Mouse (Mus musculus): ENCODE data around the gene Rsrp1.

Gene Rsrp1

DNA sequence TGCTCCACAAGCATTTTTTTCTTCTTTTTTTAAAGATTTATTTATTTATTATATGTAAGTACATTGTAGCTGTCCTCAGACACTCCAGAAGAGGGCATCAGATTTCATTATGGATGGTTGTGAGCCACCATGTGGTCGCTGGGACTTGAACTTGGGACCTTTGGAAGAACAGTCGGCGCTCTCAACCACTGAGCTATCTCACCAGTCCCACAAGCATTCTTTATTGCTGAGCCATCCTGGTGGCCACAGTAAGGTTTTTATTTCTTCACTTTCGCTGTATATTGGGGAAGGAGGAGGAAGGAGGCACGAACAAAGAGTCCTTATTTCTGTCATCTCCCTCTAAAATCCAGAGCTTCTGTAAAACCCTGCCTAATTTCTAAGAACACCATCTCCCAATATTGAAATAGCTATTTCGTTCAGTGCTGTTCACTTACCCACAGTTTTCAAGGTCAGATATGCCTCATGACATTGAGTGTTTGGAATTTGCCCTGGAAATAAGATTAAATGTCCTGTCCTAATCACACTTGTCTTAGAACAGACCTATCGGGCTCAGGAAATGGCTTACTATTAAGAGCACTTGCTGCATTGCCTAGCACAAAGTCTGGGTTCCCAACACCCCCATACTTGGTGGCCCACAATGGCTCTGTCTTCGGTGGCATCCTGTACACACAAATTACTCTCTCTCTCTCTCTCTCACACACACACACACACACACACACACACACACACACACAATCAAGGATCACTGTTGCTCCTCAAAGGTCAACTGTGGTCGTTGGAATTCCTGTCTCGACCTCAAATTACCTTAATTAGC is 1.1 kb upstream of the Rsrp1 start:
- DNase-seq (ENCODE audit: low read depth, low spot score) = no peak

DNA sequence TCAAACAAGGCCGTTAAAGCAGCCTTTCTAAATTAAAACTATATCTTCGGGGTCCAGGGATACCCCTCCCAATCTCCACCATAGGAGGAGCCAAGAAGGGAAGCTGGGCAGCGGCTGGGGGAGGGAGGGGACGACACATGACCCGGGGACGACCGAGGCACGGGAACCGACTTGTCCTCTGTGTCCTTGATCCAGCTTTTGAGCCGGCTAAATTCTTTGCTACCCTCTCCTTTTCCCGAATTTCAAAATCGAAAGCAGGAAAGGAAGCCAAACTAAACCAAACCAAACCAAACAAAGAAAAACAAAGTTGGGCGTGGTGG is 507 bp upstream of the Rsrp1 start:
- DNase-seq (ENCODE audit: low read depth, low spot score) = peak; percentile 64

DNA sequence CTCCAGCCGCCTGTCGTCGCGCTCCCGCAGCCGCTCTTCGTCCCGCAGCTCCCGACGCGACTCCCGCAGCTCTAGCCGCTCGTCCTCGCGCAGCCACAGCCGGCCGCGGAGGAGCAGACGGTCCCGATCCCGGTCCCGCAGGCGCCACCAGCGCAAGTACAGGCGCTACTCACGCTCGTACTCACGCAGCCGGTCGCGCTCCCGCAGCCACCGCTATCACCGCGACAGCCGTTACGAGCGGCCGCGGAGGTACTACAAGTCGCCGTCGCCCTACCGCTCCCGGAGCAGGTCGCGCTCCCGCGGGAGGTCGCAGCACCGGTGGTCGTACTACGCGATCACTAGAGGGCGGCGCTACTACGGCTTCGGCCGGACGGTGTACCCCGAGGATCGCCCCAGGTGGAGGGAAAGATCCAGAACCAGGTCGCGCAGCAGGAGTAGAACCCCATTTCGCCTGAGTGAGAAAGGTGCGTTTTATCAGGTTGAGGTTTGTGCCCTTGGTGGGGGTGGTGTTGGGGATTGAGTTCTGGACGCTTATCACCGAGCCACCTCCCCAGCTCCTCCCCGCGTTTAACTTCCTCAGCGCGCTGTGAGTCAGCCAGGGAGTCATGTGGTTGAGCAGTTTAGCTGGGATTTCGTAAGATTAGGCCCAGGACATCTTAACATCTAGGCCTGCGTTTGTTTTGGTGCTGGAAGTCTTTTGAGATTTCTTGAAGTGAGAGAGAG is 788 bp downstream of the Rsrp1 start:
- DNase-seq (ENCODE audit: low read depth, low spot score) = no peak

DNA sequence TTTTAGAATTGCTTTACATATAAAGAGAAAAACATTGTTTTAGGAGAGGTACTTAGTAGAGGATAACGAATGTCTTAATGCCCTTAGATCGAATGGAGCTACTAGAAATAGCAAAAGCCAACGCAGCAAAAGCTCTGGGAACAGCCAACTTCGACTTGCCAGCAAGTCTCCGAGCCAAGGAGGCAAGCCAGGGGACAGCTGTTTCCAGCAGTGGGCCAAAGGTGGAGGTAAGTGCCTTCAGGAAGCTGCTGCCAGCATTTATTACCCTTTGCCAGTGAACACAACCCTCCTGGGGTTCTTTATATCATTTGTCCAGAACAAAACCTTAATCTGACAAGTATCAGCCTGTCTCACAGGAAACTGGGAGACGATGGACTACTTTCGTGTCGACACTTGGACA is 1.8 kb downstream of the Rsrp1 start:
- DNase-seq (ENCODE audit: low read depth, low spot score) = no peak

DNA sequence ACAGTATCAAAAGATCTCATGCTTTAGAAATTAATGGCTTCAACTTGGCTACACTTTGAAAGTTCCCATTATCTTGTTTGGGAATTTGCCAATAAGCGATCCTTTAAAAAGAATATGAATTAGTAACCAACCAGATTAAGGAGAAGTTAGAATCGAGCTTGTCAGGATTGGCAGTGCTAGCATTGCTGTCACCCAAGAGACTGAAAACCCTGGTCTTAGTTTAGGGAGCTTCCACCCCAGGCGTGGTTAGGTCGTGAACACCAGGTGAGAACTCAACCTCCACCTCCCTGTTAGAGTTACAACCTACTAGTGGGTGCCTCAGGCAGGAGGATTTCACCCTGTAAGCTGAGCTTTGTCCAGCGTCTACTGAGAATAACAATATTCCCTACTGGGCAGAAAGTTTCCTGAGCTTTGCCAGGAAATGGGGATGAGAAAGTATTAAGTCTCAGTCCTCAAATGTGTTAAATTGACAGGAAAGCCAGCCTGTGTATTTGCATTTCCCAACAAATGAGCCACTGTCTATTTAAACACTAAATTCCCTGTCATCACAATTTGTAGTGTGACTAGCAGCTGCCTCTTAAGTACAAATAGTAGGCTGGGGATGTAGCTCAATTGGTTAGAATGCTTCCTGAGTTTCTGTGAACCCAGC is 4.5 kb downstream of the Rsrp1 start:
- DNase-seq (ENCODE audit: low read depth, low spot score) = no peak

DNA sequence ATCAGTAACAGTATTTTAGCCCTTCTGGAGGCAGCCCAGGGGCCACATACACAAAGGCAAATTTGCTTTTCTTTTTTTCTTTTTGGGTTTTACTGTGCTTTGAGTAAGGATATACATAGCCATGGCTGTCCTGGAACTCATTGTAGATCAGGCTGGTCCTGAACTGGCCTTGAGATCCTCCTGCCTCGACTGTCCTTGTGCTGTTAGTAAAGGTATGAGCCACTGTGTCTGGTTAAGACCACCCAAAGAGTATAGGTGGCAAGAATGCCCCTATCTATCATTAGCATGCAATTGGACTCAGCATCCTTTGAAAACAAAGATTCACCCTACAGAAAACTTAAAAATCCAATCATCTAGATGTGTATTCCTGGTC is 5.1 kb downstream of the Rsrp1 start:
- no peak for DNase-seq (ENCODE audit: low read depth, low spot score)

DNA sequence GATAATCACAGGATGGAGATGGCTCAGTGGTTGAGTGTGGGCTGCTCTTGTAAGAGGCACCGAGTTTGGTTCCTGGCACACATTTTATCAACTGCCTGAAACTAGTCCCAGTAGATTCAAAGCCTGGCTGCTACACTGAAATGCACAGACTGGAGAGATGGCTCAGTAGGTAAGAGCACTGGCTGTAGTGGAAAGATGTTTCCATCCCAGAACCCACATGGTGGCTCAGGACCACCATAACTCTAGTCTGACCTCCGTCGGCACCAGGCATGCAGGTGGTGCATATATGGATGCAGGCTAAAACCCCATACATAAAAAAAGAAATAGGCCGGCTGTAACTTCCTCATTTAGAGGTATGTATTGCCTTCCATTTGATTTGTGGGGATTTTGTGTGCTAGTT is 6.1 kb downstream of the Rsrp1 start:
- no peak for DNase-seq (ENCODE audit: low read depth, low spot score)

DNA sequence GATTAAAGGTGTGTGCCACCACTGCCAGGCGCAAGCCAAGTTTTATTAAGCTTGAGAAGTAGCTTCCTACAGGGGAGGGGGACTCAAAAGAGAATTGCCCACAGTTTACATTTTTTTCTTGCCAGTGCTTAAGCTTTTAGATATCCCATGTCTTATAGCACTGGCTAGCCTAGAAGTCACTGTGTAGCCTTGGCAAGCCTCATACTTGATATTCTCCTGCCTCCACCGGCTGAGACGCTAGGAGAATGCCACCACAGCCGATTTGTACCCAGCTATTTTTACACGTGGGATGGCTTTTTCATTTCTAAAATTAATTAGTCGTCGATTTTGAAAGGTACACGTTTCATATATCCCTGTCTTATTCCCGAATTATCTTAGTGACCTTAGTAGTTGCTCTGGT is 6.8 kb downstream of the Rsrp1 start:
- DNase-seq (ENCODE audit: low read depth, low spot score) = no peak

DNA sequence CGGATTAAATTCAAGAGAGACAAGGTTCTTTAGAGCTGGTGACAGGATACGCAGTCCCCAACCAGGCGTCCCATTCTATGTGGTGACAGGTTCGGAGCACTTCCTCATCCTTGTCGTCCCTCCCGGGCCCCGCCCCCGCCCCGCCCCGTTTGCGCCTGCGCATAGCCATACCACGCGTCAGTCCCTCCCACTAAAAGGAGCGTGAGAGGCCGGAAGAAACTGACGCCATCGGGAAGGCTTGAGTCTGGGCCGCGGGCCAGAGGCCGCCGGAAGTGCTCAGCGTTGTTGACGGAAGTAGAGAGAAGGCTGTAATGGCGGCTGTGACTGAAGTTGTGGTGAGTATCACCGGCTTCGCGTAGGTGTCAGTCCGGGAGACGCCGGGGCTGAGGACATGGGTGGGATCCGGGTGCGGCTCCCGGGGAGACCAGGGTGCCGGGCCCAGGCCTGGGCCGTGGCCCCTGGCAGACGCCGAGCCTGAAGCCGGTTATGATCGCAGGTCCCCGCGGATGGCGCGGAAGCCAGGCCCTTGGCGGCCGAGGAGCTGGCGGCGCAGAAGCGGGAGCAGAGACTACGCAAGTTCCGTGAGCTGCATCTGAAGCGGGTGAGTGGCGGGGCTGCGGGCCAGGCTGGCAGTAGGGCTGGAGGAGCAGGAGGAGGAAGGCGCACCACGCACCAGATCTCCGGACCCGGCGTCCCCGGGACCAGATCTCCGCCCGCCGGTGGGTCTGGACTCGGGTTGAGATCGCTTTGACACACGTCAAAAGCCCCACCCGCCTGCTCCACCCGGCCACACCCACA is 7.5 kb downstream of the Rsrp1 start, which contains the start of gene Syf2:
Syf2 (plus strand) TSS at position 215 of the 798 bp plus-strand sequence.
- peak; percentile 96 for DNase-seq (ENCODE audit: low read depth, low spot score)

DNA sequence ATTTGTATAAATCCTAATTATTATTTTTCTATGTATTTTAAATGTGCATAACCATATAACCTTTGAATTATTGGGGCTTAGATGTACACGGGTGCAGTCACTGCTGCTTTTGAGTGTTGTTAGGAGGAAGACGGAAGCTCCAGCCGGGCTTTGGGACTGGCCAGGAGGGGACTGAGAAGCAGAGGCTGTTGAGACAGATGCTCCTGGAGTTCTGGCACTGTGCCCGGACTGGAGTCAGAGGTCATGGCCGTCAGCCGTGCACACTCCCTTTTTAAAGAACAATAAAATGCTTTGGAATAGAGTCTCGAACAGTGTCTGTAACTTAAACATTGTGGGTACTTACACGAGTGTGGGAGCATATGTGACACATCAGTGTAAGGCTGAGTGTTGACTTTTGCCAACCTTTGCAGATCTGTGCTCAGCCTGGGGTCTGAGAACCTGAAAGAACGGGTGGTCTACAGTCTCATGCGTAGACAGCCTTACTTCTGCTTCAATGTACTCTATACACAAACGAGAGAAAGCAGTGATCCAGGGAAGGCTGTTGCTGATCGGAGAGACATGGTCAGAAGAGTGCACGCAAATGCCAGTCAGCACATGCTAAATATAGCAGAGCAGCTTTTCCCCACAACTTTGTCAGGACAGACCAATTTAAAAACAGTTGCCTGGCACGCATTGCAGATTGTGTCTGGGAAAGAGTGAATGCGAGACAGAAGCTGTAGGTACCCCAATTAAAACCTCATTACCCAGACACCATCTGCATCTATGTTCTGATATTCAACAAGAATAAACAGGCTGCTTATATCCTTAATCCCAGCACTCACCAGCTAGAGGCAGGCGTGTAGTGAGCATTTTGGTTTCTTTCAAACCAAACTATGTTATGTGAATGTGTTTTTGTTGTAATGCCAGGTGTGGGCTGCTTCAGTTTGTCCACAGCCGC is 14.1 kb downstream of the Rsrp1 start:
- no peak for DNase-seq (ENCODE audit: low read depth, low spot score)

DNA sequence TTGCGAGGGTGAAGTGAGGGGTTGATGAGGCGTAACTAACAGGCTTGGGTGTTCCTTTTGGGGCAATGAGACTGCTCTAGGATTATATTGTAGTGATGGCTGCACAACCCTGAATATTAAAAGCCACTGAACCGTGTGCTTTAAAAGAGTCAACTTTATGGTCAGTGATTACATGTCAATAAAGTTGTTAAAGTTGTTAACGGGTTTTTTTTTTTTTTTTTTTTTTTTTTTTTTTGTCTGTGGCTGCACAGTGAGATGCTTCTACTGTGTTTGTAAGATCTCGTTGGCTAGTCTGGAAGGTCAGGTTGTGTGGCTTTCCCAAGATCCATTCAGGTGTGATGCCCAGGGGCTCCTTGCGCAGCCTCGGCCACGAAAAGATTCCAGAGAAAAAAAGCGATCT is 16.5 kb downstream of the Rsrp1 start:
- no peak for DNase-seq (ENCODE audit: low read depth, low spot score)

DNA sequence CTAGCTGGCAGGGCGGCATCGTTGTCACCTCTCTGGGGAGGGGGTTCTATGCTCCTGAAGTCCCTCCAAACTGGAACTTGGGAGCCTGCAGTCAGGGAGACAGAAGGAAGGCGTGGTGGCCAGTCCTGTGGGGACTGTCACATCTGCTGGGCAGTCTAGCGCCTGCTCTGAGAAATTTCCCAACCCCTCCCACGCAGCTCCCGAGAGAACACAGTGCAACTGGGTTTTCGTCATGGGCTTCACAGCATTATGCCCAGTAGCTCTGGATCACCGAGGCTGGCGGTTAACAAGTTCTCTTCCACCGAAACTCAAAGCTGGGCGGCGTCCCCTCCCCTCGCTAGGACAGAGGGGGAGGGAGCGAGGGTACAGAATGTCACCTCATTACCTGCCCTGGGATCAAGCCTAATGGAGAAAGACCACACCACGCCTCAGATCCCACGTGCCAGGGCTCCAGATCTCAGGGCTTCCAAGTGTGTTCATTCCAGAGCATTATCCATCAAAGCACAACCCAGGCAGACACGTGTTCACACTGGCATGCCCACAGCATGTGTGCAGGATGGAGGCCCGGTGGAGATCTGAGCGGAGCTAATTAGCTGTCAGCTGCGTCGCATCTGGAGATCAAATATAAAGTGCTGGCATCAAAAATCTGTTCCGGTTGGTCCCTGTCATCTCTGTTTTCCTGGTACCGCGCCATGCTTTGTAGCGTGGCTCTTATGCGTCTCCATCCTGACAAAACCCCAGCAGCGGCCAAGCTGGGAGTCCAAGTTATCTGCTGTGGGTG is 20.6 kb downstream of the Rsrp1 start:
- DNase-seq (ENCODE audit: low read depth, low spot score) = no peak

DNA sequence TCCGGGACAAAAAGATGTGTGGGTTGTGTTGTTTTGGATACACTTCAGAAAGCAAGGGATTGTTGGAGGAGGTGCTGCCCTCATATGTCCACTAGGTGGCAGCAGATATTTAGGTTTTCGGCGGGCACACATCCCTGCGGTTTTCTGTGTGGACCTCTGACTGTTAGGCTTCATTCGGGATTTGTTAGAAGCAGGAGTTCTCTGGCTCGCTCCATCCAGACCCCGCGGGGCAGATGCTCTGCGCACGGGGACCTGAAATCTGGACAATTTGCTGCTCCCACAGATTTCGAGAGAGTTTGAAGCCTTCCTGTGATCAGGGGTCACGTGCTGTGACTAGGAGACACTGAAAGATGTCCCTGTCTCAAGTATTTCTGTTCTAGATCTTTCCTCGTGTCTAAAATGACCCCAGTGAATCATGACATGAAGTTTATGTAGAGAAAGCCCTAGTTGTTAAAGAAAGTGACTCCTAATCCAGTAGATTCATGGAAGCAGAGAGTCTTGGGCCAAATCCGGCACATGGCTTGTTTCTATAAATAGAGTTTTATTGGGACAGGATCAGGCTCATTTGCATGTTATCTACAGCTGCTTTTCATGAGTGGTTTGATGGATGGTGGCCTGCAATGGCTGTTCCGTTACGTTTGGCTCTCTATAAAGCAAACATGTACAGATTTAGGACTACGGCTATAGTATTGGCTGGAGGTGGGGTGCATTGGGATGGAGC is 22.8 kb downstream of the Rsrp1 start:
- peak; percentile 82 for DNase-seq (ENCODE audit: low read depth, low spot score)

DNA sequence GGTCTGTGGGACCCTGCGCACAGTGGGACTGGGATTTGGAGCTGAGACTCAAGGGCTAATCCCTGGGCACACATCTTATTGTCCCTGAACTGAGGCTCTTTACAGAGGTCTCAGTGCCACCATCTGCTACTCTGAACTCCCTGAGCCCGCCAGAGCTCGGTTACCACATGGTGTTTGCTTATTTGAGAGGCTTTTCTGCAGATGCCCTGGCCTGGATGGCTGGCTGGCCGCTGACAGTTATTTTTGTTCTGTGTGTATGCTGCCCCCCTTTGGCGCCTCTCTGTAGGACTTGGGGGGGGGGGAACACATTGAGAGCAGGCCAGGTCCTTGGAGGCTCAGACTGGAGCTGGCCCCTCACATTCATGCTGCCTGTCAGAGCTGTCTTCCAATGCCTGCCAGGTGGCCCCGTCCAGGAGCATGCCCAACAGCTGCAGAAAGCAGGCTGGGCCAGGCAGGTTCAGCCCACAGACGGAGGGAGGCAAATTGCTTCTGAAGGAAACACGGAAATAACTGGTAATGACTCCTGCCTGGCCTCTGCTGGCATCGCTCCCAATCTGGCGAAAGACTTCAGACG is 27.2 kb downstream of the Rsrp1 start:
- DNase-seq (ENCODE audit: low read depth, low spot score) = peak; percentile 83

DNA sequence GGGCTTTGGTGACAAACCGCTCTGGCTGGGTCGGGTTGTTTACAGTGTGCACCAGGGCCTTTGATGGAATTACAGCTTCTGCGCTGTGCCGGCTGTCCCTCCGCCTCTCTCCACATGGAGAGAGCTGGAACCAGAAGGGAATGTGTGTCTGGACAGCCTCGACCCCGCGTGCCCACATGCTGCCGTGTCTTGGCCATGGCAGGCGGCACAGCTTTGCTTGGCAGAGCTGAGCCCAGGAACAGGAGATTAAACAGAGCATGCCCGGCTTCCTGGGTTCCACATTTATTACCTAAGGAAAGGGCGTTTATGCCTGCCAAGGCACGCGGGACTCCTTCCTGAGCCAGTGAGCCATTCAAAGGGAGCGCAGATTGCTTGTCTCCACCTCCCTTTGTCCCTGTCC is 31.1 kb downstream of the Rsrp1 start:
- no peak for DNase-seq (ENCODE audit: low read depth, low spot score)

DNA sequence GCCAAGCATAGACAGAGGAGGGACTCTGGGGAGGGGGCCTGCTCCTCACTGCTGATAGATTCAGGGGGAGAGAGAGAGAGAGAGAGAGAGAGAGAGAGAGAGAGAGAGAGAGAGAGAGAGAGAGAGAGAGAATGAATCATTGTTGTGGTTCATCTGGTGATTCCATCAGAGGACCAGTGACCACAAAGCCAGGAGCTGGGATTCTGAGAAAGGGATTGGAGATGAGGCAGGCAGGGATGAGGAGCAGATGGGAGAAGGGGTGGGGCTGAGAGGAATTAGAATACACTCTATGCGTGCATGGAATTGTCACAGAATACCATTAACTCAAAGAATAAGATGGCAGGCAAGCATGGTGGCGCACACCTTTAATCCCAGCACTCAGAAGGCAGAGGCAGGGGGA is 31.8 kb downstream of the Rsrp1 start:
- DNase-seq (ENCODE audit: low read depth, low spot score) = no peak

DNA sequence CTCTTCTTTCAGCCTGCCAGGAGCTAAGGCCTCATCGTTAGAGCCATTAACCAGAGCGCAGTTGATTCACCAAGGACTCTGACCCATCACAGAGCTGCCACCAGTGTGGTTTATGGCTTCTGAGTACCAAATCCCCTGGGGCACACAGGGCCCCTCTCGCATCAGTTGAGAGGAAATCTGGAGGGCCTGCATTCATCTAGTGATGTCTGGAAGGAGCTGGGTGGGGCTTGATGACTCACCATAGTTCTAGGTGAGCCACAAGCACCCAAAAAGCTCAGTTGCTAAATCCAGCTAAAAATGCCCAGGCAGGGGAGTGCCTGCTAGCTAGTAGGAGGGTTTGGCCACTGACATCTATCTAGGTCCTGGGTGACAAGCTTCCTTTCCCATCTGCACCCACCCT is 32.5 kb downstream of the Rsrp1 start:
- DNase-seq (ENCODE audit: low read depth, low spot score) = no peak

DNA sequence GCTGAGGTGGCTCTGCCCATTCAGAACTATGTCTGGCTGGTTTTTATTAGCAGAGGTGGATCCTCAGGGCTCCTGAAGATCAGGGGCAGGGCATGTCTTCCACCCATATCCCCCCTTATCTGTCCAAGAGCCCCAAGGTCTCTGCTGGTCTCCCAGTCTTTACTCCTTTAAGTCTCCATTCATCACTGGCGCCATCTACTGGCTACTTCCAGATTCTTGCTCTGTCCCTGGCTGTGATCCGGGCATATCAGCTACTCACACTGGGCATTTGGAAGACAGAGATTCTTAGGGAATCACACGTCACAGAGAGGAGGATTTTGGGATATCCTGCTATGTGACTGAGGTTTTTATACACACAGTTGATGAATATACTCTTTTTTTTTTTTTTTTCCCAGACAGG is 32.9 kb downstream of the Rsrp1 start:
- peak; percentile 59 for DNase-seq (ENCODE audit: low read depth, low spot score)

Data from forelimb bud, embryonic 11.5 days (tissue).